Mouse (Mus musculus) CD8-positive naive resting alpha-beta T cell, adult 57 days (primary cell): ENCODE results near the gene Gm45194. TPM values are rescaled to one million over a fixed set of nuclear protein-coding genes. Genes with fewer than 3 reads are reported as not detected.

ENCODE experiments used
- total RNA-seq: library from RNA; stranded (reverse); gene quantifications from one replicate; pipeline ENCODE4 v1.2.4, GENCODE M21; 2023

Gene Gm45194
- total RNA-seq, result not detected

DNA sequence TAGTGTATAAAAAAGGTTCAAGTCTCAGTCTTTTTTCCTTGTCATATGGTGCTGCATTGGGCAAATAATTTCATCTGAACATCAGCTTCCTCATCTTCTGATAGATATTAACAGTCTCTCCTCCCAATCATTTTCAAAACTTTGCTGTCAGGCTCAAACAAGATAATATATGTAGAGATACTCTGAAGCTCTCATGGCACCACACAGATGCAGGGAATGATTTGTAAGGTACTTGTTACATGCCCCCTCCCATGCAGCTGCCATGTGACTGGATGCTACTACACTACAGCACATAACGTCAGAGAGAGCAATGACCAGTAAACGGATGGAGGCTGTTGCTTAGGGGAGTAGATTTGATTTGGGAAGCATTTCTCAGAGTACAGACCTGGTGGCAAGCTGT is at the start of gene Gm45194:
Gm45194 (plus strand) TSS at position 301 of the 400 bp plus-strand sequence.

DNA sequence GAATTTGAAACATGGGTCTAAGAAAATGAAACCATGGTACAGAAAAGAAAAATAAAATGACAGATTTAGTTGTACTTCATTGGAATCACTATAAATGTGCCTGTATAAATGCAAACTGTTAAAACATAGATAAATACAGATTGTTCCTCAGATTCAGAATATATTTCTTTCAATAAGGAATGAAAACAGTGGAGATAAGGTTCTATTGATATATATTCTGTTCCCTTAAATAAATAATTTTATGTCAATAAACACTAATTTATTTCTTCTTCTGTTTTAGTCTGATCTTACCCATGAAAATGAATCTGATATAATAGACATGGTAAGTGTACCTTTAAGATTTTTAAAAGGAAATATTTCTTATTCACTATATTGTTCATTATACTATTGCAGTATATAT is 119.5 kb downstream of the Gm45194 start, which contains the start of gene Tex16:
Tex16 (plus strand) TSS at position 301 of the 400 bp plus-strand sequence.

DNA sequence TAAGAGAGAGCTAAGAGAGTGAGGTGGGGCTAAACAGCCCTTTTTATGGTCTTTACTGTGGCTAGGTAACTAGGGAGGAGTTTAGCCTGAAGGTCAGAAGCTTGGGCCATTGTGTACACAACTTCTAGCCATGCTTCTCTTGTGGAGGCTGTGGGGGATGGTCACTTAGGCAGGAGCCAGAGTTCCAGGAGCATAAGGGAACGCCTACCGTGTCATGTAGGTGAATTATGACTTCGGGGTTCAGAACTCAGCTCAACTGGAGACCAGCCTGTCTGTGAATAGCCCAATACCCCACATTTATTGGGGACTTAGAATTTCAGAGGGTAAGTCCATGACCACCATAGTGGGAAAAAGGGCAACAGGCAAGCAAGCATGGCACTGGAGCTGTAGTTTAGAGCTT is 347.6 kb downstream of the Gm45194 start, which contains the start of gene 4933403O08Rik:
4933403O08Rik (plus strand) TSS at position 301 of the 400 bp plus-strand sequence.

Other genes with a start within 250 kb of the Gm45194 start
- not detected for gene Hdx, start 194.3 kb upstream of the Gm45194 start, total RNA-seq
- gene Tex16, start 119.6 kb downstream of the Gm45194 start, total RNA-seq, result not detected